Mouse (Mus musculus) thymus, adult 2 months (tissue): Measurements from ENCODE around the gene AU021092.

Experiments
- CTCF ChIP-seq: fragments of 200-500 bp; IDR thresholded peaks from 2 replicates; pipeline ENCODE4 v1.5.1; 2012; ENCODE audit warnings: mild to moderate bottlenecking, control low read depth, low read length, moderate library complexity, borderline replicate concordance; ENCODE audit not compliant: control insufficient read depth, poor library complexity, insufficient read depth; ENCODE audit errors: extremely low read depth
- POLR2A ChIP-seq: fragments of 200-500 bp; IDR thresholded peaks from 2 replicates; pipeline ENCODE4 v1.6.1; 2012; ENCODE audit warnings: mild to moderate bottlenecking, low read length, control low read depth, moderate library complexity; ENCODE audit not compliant: control insufficient read depth, poor library complexity, insufficient read depth; ENCODE audit errors: extremely low read depth

- TF ChIP-seq CTCF (no peak), POLR2A (no peak)
These were observed 18.9 kb downstream of the AU021092 start for GRCm38 (mm10) chr16:5203200-5203599.
